Mouse (Mus musculus): ENCODE results near the gene Kdf1.

GRCm38 (mm10) chr4:133567251-133567650, 48.5 kb downstream of the Kdf1 start:
- no peak for TF ChIP-seq CTCF (IDR thresholded peaks at IDR 0.05; ENCODE audit: insufficient read depth, low read depth, low read length)
- TF ChIP-seq POLR2A (IDR thresholded peaks at IDR 0.05; ENCODE audit: insufficient read depth, low read depth, low read length), result no peak
